Mouse (Mus musculus) midbrain, embryonic 12.5 days (tissue): Measurements from ENCODE around the gene Kpna3. TPM values are rescaled to one million over a fixed set of nuclear protein-coding genes. Genes with fewer than 3 reads are reported as not detected.

Source experiments
- polyA plus RNA-seq: library from polyadenylated mRNA; unstranded; fragments of >200 nt; fragmentation: Nextera tagmentation; extraction: Ambion mirVana; gene quantifications from 2 replicates; pipeline ENCODE4 v1.2.1, GENCODE M21; 2016

The Kpna3 gene
- polyA plus RNA-seq, 1 experiment from 2014 or later = 86.3 TPM

Other genes with a start within 250 kb of the Kpna3 start
- gene Sgcg, start 181.4 kb downstream of the Kpna3 start, polyA plus RNA-seq = not detected in 2 replicates
- 0.19 and 0.35 TPM in 2 replicates for gene Arl11, start 130.1 kb downstream of the Kpna3 start, polyA plus RNA-seq
- 10.9 and 11.2 TPM in 2 replicates for gene Ebpl, start 79.4 kb downstream of the Kpna3 start, polyA plus RNA-seq
- 17.0 and 17.7 TPM in 2 replicates for gene Spryd7, start 117.0 kb upstream of the Kpna3 start, polyA plus RNA-seq
- 35.5 and 38.9 TPM in 2 replicates for gene Trim13, start 158.4 kb upstream of the Kpna3 start, polyA plus RNA-seq
- gene Kcnrg, start 167.6 kb upstream of the Kpna3 start, polyA plus RNA-seq = 2.3 and 2.4 TPM in 2 replicates